Mouse (Mus musculus) left cerebral cortex, adult 11 months (tissue): ENCODE data around the gene Clec2l.
"Not testable (repeated sequence)": the region's sequence is repeated elsewhere in the genome, so short reads cannot be mapped to it uniquely, and the experiment has no call there.

Experiments
- DNase-seq: peaks from one replicate; pipeline ENCODE4 v3.0.0; 2022; ENCODE audit warnings: low spot score

Clec2l gene

GRCm38 (mm10) chr6:38670488-38670887, 7.6 kb downstream of the Clec2l start:
- DNase-seq: not testable (repeated sequence)

DNA sequence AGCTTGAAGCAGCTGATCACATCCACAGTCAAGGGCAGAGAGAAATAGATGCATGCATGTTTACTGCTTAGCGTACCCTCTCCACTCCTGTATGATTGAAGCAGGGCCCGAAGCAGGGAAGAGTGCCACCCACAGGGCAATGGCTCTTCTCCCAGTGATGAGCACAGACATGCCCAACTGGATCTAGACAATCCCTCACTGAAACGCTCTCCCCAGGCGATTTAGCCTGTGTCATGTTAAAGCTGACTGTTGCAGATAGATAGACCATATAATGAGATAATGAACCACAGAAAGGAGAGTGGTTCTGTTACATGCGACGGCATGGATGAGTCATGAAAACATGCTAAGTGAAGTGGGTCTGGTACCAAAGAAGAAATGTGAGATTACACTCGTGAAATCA, 8.4 kb downstream of the Clec2l start:
- no peak for DNase-seq

- no peak for DNase-seq
These were observed 9.1 kb downstream of the Clec2l start for GRCm38 (mm10) chr6:38672011-38672410.

- DNase-seq: no peak
These were observed 13.3 kb downstream of the Clec2l start for GRCm38 (mm10) chr6:38676217-38676616.

GRCm38 (mm10) chr6:38676723-38677122, 13.9 kb downstream of the Clec2l start:
- DNase-seq: no peak

DNA sequence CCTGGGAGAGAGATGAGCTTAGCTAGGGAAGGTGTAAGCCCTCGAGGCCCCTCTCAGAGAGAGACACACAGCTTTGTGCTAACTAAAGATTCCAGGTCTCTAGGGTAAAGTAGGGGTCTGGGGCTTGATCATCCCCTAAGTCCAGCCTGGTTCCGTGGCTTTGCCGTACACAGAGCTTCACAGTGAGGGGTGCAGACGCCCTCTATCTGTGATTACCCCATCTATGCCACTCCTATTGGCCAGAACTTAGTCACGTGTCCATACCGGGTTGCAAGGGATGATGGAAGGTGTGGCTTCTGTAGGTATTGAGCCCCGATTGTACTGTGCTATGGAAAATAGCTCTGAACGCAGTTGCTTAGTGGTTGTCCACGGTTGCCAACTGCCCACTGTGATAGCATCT, 14.8 kb downstream of the Clec2l start:
- no peak for DNase-seq

DNA sequence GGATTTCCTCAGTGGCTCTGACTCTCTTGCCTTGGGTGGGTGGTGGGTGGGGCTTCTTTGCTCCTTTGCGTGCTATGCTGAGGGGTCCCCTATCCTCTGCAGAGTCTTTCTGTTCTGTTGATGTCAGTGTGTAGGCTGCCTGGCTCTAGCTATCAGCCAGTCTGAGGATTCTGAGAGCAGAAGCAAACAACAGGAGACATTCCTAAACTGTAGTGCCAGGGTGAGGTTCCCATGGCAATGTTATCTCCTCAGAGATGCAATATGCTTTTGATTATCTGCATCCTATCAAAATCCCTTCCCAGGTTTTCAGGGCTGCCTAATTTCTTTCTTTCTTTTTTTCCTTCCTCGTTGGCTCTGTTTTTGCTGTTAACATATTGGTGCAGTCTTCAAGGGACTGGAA, 19.7 kb downstream of the Clec2l start:
- DNase-seq: no peak

- DNase-seq: no peak
These were observed 24.3 kb downstream of the Clec2l start for GRCm38 (mm10) chr6:38687216-38687615.

DNA sequence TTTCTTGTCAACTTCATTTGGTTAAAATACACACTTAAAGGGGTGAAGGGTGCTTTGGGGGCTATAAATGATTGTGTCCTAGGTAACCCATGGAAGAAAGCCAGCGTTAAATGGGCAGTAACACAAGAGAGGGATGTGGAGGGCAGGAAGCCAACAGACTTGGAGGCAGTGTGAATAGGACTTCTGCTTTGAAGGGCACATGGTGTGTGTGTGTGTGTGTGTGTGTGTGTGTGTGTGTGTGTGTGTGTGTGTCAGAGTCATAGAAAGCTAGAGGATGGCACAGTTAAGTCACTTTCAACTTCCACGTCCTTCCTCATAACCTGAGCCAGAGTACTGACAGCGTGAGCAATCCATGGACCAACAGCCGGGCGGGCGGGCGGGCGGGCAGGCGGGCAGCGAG, 26.0 kb downstream of the Clec2l start:
- DNase-seq: no peak

- no peak for DNase-seq
These were observed 27.7 kb downstream of the Clec2l start for GRCm38 (mm10) chr6:38690615-38691014.

DNA sequence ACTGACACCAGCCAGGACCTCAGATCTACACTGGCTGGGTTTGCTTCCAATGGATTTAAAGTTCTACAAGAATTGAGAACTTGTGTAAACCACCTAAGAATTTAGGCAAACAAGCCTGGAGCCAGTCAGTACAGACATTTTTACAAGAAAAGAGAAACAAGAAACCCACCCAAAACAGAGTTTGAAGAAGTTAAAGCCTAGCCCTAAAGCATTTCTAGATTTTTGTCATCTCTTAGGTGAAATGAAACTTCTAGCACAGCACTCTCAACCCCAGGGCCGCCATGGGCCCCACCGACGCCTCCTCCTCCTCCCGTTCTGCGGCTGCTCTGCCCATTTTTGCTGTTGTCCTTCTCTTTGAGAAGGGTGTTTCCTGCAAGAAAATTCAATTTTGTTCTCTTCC, 28.2 kb downstream of the Clec2l start:
- no peak for DNase-seq

DNA sequence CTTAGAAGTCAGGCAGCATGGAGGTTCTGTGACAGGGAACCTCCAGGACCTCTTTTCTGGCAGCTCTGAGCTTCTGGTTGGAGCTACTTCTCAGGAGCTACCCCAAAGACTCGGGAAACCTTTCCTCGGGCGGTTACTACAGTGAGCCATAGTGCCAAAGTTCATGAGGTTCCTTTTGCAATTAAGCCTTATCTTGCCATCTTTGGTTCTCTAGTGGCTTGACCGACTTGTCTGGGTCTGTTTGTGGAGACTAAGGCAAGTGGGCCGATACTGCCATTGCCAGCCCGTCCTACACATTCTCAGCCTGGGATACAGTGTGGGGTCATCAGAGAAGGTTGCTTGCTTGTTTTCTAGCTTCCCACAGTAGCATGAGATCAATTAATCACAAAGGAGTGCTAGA, 29.7 kb downstream of the Clec2l start:
- DNase-seq: no peak

DNA sequence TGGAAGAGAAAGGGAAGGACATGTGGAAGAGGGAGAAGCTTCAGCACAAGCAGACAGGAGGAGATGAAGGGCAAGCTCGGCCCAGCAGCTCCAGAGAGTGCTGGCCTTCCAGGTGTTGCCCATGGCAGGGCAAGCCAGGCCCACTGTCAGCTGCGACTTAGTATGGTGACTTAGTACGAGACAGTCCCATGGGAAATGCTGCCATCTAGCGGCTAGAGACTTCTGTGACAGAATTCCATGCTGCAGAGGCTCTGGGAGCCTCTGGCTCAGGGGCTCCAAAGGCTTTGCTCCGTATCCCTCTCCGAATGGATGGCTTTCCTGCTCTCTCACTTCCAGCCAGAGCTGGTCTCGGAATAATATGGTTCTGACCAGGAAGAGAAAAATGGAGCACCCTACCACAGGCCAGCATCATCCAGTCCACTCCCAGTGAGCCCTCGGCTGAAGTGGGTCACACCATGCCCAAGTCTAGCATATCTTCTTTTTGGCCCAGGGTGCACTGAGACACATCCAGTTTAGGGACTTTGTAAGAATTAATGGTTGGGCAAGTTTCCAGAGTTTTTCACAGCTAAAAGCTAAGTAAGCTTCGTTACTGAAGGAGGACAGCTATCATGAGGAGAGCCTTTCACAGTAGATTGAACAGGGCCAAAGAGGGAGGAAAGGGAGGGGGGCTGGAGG, 32.6 kb downstream of the Clec2l start:
- DNase-seq: peak; percentile 78

DNA sequence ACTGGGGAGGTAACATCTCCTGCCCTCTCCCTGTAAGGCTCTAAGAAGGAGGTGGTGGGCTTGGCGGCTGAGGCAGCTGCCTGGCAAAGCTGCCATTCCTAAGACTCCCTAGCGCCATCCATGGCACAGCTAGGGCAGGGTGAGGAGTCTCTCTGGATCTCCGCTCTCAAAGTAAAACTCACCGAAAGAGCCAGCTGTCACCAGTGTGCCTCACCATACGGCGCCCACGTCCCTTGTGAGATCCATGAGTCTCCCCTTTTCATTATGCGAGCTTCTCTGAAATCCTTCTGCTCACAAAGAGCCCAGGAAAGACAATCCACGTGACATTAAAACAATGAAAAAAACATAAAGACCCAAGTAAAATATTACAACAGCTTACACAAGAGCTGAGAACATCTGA, 33.7 kb downstream of the Clec2l start:
- DNase-seq: no peak

- DNase-seq: no peak
These were observed 35.5 kb downstream of the Clec2l start for GRCm38 (mm10) chr6:38698233-38698889.

DNA sequence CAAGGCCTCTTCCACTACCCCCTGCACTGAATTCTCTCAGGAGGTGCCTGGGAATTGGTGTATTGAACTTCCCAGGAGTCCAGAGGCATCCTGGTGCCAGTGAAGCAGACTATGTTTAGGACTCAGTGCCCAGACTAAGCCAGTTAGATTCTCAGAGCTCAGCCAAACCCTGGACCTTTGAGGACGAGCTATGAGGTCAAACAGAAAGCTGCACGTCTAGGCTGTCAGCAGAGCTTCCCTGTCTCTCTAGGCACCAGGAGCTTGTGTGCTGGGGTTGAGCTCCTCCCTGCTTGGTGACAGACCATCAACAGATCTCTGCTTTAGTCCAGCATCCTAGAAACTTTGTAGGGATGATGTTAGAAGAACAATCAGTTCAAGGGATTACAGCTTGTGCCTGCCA, 38.6 kb downstream of the Clec2l start:
- no peak for DNase-seq

- no peak for DNase-seq
These were observed 40.0 kb downstream of the Clec2l start for GRCm38 (mm10) chr6:38702810-38703399.

GRCm38 (mm10) chr6:38703526-38703925, 40.7 kb downstream of the Clec2l start:
- no peak for DNase-seq

DNA sequence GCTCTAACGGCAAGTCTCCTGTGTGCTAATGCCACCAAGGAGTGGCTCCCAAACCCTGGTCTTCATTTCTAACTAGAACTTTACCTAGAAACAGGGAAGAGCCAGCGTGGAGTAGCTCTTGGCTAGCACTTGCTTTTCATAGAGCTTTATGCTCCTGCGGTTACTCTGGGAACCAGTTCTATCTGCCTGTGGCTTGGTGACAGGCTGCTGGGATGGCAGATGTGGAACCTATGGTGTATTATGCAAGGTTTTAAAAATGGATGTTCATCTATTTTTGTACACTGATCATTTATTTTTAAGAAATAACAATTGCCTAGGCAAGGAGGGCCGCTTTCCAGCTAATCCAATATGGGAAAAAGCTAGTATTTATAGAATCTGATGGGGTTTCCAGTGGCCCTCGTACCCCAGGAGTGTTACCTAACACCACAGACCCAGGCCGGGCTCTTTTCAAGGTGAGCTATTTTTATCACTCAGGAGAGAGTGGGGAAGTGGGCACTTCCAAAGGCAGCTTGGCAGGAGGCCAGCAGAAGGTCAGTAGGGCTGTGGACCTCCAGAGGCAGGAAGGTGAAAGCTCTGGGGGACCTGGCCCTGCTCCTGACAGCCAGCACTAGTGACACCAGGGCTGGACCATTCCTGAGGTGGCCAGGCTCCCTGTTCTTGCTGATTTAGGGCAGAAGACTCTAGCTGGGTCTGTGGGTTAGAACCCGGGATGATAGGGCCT, 41.6 kb downstream of the Clec2l start:
- no peak for DNase-seq

- no peak for DNase-seq
These were observed 47.6 kb downstream of the Clec2l start for GRCm38 (mm10) chr6:38710449-38710848.

DNA sequence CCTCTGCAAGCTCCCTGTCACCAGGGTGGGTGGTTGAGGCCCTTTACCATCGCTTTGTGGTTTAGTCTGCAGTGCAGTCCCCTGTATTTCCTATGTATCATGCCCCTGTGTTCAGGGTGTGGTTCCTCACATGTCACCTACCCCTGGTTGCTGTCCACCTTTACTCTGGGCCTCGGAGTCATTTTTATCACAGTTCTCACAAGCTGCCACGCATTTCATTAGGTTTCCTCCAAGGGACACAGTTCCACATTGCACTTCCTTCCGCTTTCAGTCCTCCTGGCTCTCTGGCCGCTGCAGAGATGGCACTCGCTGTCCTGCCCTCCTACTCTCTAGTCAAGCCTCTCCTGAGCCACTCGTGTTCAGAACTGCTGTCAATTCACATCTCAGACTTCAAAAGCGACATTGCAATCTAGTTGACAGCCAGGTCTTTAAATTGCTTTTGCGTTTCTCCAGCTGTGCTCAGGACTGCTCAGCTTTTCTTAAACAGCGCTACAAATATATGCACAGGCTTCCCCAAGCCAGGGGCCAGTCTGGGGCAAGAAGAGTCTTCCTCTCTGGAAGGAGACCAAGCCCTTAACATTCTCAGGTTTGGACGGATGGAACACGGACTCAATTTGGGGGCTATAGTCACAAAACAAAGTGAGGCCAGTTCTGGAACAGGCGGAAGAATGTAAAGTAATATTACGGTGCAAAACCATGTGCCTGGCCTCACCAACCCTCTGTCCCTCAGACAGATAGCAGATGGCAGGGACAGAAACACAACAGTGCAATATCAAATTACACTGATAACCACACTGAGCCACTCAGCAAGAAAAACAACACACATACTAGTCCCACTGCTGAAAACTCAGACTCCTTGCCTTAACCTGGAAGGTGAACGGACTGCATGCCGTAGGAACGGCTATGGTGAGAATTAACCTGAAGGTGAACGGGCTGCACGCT, 51.4 kb downstream of the Clec2l start:
- DNase-seq: no peak

DNA sequence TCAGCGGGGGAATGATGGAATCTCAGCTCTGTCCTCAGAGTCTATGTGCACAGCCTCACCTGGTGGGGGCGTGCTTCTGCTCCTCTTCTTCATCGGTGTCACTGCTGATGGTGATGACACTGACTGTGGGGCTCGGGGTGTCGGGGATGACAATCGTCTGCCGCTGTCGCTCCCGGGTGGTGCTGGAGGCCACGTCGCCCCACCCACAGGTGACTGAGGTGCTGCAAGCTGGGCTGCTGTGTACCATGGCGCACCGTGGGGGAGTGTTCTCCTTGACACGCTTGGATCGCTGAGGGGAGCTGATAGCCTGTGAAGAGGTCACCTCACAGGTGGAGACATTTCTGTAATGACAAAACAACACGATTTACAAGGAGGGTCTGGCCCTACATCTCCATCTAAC, 53.0 kb downstream of the Clec2l start:
- no peak for DNase-seq
